Mouse (Mus musculus) ES-E14 (cell line): Measurements from ENCODE around the gene Muc3a.

Experiments used
- CHD2 ChIP-seq: IDR thresholded peaks from 2 replicates; pipeline ENCODE4 v1.6.1; 2014; ENCODE audit warnings: mild to moderate bottlenecking, low read depth, low read length, inconsistent platforms
- ZNF384 ChIP-seq: IDR thresholded peaks from 2 replicates; pipeline ENCODE4 v1.6.1; 2012; ENCODE audit warnings: low read depth, low read length, inconsistent platforms

GRCm38 (mm10) chr5:137161853-137162252 lies 50.3 kb downstream of the Muc3a start:
- TF ChIP-seq CHD2 (no peak), ZNF384 (no peak)
